Mouse (Mus musculus) kidney, embryonic 15.5 days (tissue): ENCODE results near the gene Smug1. TPM values are rescaled to one million over a fixed set of nuclear protein-coding genes. Genes with fewer than 3 reads are reported as not detected.

ENCODE experiments used
- ATAC-seq: fragments of 200-750 bp; cut with Nextera tagmentation; replicated peaks from 2 replicates; pipeline ENCODE4 v1.8.0; 2017; ENCODE audit warnings: moderate TSS enrichment; ENCODE audit not compliant: low FRiP score
- H3K27ac ChIP-seq: fragments of 300-500 bp; sonication (generic); 2 replicates; pipeline ENCODE4 v1.5.1; 2015; ENCODE audit warnings: mild to moderate bottlenecking, inconsistent platforms
- H3K27me3 ChIP-seq: fragments of 300-500 bp; sonication (generic); 2 replicates; pipeline ENCODE4 v1.6.1; 2015; ENCODE audit warnings: inconsistent platforms
- H3K36me3 ChIP-seq: fragments of 300-500 bp; sonication (generic); 2 replicates; pipeline ENCODE4 v1.6.1; 2015; ENCODE audit warnings: inconsistent platforms
- H3K4me1 ChIP-seq: fragments of 300-500 bp; sonication (generic); 2 replicates; pipeline ENCODE4 v1.6.1; 2015; ENCODE audit warnings: inconsistent platforms
- H3K4me2 ChIP-seq: fragments of 300-500 bp; sonication (generic); 2 replicates; pipeline ENCODE4 v1.6.1; 2015; ENCODE audit warnings: moderate library complexity, mild to moderate bottlenecking, inconsistent platforms
- H3K4me3 ChIP-seq: fragments of 300-500 bp; sonication (generic); replicated peaks from 2 replicates; pipeline ENCODE4 v1.5.1; 2015; ENCODE audit warnings: mild to moderate bottlenecking, inconsistent platforms
- H3K9ac ChIP-seq: fragments of 300-500 bp; sonication (generic); 2 replicates; pipeline ENCODE4 v1.6.1; 2015; ENCODE audit warnings: mild to moderate bottlenecking, inconsistent platforms
- H3K9me3 ChIP-seq: fragments of 300-500 bp; sonication (generic); replicated peaks from 2 replicates; pipeline ENCODE4 v1.6.1; 2016; ENCODE audit warnings: inconsistent platforms
- WGBS: fragments of 180-500 bp; shearing (Covaris S2); methylation state at CpG from one replicate; pipeline ENCODE4 v1.1.7; 2015; ENCODE audit warnings: mixed read lengths; 5-methylcytosine and 5-hydroxymethylcytosine counted together
- polyA plus RNA-seq: library from polyadenylated mRNA; unstranded; fragments of >200 nt; fragmentation: Nextera tagmentation; extraction: Ambion mirVana; gene quantifications from 2 replicates; pipeline ENCODE4 v1.2.1, GENCODE M21; 2015

The Smug1 gene
- polyA plus RNA-seq, 1 experiment from 2014 or later, result 18.0 TPM

- Histone ChIP-seq H3K9me3 (no peaks in the 10 kb centered on the region), H3K27ac (no peak overlapping the region), H3K27me3 (peaks cover 91% of the 10 kb centered on the region), H3K9ac (no peak overlapping the region), H3K4me3 (no peak overlapping the region), H3K4me2 (no peak overlapping the region), H3K4me1 (peaks cover 68% of the 10 kb centered on the region), H3K36me3 (no peaks in the 10 kb centered on the region)
- ATAC-seq, result 0 out of 2 replicates have a peak, but pooled peaks have one; percentile 11
- WGBS, result 6% methylated on average over 10 of the region's 10 CpGs
Measured at GRCm38 (mm10) chr15:103172537-103172936, 5.6 kb upstream of the Smug1 start.

DNA sequence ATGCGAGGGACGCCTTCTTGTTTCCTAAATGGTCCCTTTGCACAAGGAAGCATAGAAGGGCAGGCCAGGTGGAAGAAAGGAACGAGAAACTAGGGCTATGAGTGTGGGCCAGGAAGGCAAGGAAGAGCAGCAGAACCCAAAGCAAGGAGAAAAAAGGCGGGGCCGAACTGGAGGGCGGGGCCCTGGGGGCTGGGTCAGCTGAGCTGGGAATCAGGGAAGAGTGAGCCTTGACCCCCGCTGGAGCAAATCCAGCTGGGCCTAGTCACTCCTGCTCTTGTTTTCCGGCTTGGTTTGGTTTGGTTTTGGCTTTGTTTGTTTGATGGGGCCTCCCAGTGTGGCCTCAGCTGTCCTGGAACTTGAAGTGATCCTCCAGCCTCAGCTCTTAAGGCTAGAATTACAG lies 4.4 kb upstream of the Smug1 start:
- no peak overlapping the region for H3K4me3 ChIP-seq
- H3K36me3 ChIP-seq, result no peaks in the 10 kb centered on the region
- 11% methylated on average over 8 of the region's 8 CpGs for WGBS
- peaks cover 100% of the 10 kb centered on the region for H3K27me3 ChIP-seq
- H3K4me2 ChIP-seq, result peak overlapping the region; percentile 31
- peak; percentile 22; the same call in 1 of the 2 replicates for ATAC-seq
- H3K27ac ChIP-seq, result peak overlapping the region; percentile 71
- H3K9ac ChIP-seq, result no peak overlapping the region; the same call in 1 of the 2 replicates
- H3K9me3 ChIP-seq, result no peaks in the 10 kb centered on the region
- peaks cover 64% of the 10 kb centered on the region for H3K4me1 ChIP-seq

DNA sequence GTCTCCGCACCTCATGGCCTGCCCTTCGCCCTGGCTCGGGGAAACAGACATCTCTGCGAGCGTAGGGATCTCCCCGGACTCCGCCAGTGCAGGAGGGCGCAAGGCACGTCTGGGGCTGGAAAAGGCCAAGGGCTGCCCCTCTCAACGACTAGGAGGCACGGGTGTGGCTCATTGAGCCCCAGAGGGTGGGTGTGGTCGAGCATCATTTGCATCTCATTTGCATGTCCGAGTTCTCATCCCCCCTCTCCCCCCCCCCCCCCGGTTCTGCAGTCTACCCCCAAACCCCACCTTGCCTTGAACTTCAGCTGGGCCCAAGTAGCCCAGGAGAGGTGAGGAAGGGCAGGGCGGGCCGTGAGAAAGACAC lies 3.4 kb upstream of the Smug1 start:
- no peak for ATAC-seq
- 15% methylated on average over 15 of the region's 16 CpGs for whole genome bisulfite sequencing
- H3K27ac ChIP-seq, result peak overlapping the region; percentile 82

DNA sequence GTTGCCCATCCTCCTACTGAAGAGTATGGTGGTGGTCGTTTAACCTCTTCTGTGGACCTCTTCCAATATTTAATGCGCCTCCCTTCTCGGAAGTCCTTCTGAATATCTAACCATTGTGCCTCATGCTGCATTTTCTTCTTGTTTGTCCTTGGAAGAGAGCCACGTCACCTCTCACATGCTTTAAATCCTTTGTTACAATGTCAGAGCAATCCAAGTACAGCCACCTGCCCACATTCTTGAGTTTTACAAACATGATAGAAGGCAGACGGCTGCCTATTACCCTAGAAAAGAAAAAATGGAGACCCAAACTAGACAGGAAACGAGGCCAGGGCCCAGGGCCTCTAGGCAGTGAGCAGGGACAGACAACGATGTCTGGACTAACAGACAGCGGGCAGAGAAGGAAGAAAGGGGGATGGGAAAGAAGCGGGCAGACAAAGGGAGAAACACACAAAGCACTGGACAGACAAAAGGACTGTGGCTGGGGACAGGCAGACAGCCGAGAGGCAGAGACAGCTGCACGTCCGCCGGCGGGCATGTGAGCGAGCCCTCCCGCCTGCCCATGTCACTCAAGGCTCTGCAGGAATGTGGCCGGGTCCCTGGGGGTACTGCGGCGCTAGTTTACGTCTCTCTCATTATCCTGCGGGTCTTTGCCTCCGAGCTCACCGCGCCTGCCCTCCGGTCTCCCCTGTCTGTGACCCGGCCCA lies 2.9 kb upstream of the Smug1 start:
- H3K27me3 ChIP-seq, result peaks cover 92% of the 10 kb centered on the region
- H3K27ac ChIP-seq, result peak overlapping the region; percentile 82
- ATAC-seq, result no peak
- H3K4me2 ChIP-seq, result peak overlapping the region; percentile 94
- 4% methylated on average over 26 of the region's 26 CpGs for WGBS
- H3K9ac ChIP-seq, result peak overlapping the region; percentile 52
- H3K9me3 ChIP-seq, result no peaks in the 10 kb centered on the region
- H3K4me3 ChIP-seq, result peak overlapping the region; percentile 54
- H3K4me1 ChIP-seq, result peaks cover 70% of the 10 kb centered on the region
- H3K36me3 ChIP-seq, result no peaks in the 10 kb centered on the region

More for the DNA sequence above, 3.4 kb upstream of the Smug1 start:
- peak overlapping the region; percentile 94 for H3K4me2 ChIP-seq
- no peaks in the 10 kb centered on the region for H3K9me3 ChIP-seq
- H3K27me3 ChIP-seq, result peaks cover 98% of the 10 kb centered on the region
- H3K4me3 ChIP-seq, result peak overlapping the region; percentile 54
- no peaks in the 10 kb centered on the region for H3K36me3 ChIP-seq
- H3K9ac ChIP-seq, result peak overlapping the region; percentile 52; the same call in 1 of the 2 replicates
- H3K4me1 ChIP-seq, result peaks cover 67% of the 10 kb centered on the region

GRCm38 (mm10) chr15:103168801-103169611 lies 2.1 kb upstream of the Smug1 start:
- Histone ChIP-seq H3K9me3 (no peaks in the 10 kb centered on the region), H3K27ac (peak overlapping the region; percentile 82), H3K4me2 (peak overlapping the region; percentile 94), H3K36me3 (no peaks in the 10 kb centered on the region), H3K4me3 (peak overlapping the region; percentile 54), H3K27me3 (peaks cover 85% of the 10 kb centered on the region), H3K4me1 (peaks cover 66% of the 10 kb centered on the region), H3K9ac (peak overlapping the region; percentile 52)
- whole genome bisulfite sequencing, result under 1% methylated on average over 60 of the region's 63 CpGs
- peak; percentile 12; the same call in 1 of the 2 replicates for ATAC-seq

GRCm38 (mm10) chr15:103167786-103168185 lies 894 bp upstream of the Smug1 start:
- Histone ChIP-seq H3K27me3 (peaks cover 73% of the 10 kb centered on the region), H3K4me3 (no peak overlapping the region), H3K9me3 (no peaks in the 10 kb centered on the region), H3K4me2 (no peak overlapping the region), H3K4me1 (peaks cover 72% of the 10 kb centered on the region), H3K36me3 (no peaks in the 10 kb centered on the region), H3K27ac (peak overlapping the region; percentile 82), H3K9ac (no peak overlapping the region)
- 24% methylated on average over 3 of the region's 3 CpGs for WGBS
- ATAC-seq, result no peak

DNA sequence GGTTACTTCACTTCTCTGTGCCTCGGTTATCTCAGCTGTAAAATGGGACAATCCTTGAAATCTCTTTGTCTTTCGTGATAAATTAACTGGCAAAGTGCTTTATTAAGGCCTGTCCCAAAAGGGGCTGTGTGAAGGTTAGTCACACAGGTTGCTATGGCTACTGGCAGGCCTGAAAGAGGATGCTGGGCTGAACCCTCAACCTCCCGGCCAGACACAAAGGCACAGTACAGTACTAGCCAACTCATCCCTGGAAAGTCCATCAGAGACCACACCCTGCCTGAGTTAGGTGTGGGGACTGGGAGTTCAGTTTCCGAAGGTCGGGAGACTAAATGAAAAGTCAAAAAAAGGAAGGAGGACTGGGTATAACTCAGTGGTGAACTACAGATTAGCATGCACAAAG lies 968 bp downstream of the Smug1 start:
- no peak for ATAC-seq
- H3K9ac ChIP-seq, result no peak overlapping the region
- WGBS, result 42% methylated on average over 5 of the region's 5 CpGs
- H3K4me2 ChIP-seq, result no peak overlapping the region
- H3K36me3 ChIP-seq, result no peaks in the 10 kb centered on the region
- H3K27ac ChIP-seq, result no peak overlapping the region
- peaks cover 54% of the 10 kb centered on the region for H3K27me3 ChIP-seq
- H3K4me1 ChIP-seq, result peaks cover 58% of the 10 kb centered on the region
- no peak overlapping the region for H3K4me3 ChIP-seq
- H3K9me3 ChIP-seq, result no peaks in the 10 kb centered on the region

- peaks cover 49% of the 10 kb centered on the region for H3K27me3 ChIP-seq
- H3K4me2 ChIP-seq, result peak overlapping the region; percentile 32; the same call in 1 of the 2 replicates
- peak; percentile 28; the same call in 1 of the 2 replicates for ATAC-seq
- H3K4me3 ChIP-seq, result no peak overlapping the region
- H3K36me3 ChIP-seq, result no peaks in the 10 kb centered on the region
- H3K27ac ChIP-seq, result no peak overlapping the region
- peaks cover 53% of the 10 kb centered on the region for H3K4me1 ChIP-seq
- H3K9ac ChIP-seq, result no peak overlapping the region
- WGBS, result under 1% methylated on average over 13 of the region's 13 CpGs
- H3K9me3 ChIP-seq, result no peaks in the 10 kb centered on the region
Measured at GRCm38 (mm10) chr15:103165379-103165778, 1.5 kb downstream of the Smug1 start.

DNA sequence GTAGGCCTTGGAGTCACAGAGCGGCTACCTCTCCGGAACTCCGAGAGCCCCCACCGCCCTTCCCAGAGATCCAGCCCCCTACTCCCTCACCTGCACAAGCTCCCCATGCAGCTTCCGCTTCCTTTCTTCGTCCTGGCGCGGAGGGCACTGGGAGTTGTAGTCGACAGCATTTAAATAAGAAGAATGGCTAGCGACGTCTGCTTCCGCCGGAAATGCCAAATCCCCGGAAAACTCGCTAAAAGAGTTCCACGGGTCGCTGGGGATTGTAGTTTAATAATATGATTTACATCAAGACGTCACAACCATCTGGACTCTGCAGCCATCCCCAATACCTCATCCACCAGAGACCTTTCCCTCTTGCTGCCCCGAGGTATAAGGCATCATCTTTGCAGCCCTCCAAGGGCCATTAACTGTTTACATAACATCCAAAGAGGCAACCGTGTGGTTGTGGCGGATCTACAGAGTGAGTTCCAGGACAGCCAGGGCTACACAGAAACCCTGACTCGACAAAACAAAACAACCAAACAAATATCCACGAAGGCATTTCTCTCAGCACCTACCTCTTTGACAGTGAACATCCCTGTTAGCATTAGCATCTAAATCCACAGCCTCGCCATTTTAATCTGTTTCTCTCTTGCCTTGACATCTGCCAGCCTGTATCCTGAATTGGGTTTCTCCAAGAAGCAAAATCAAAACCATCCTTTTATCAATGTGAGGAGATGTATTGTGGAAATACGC lies 3.5 kb downstream of the Smug1 start:
- WGBS, result 10% methylated on average over 25 of the region's 25 CpGs

GRCm38 (mm10) chr15:103157585-103157984 lies 9.3 kb downstream of the Smug1 start:
- peaks cover 17% of the 10 kb centered on the region; the same call in 1 of the 2 replicates for H3K36me3 ChIP-seq
- no peak for ATAC-seq
- 82% methylated on average over 10 of the region's 10 CpGs for WGBS
- H3K9me3 ChIP-seq, result no peaks in the 10 kb centered on the region
- no peak overlapping the region for H3K27ac ChIP-seq
- H3K9ac ChIP-seq, result no peak overlapping the region
- H3K27me3 ChIP-seq, result peaks cover 15% of the 10 kb centered on the region
- H3K4me3 ChIP-seq, result no peak overlapping the region
- H3K4me2 ChIP-seq, result no peak overlapping the region
- H3K4me1 ChIP-seq, result peaks cover 22% of the 10 kb centered on the region

More for the DNA sequence above, 3.5 kb downstream of the Smug1 start:
- peak overlapping the region; percentile 64 for H3K27ac ChIP-seq
- H3K9me3 ChIP-seq, result no peaks in the 10 kb centered on the region
- ATAC-seq, result peak; percentile 82
- no peaks in the 10 kb centered on the region for H3K36me3 ChIP-seq
- H3K27me3 ChIP-seq, result peaks cover 28% of the 10 kb centered on the region
- H3K9ac ChIP-seq, result peak overlapping the region; percentile 60
- H3K4me1 ChIP-seq, result peaks cover 32% of the 10 kb centered on the region
- H3K4me3 ChIP-seq, result peak overlapping the region; percentile 80
- H3K4me2 ChIP-seq, result peak overlapping the region; percentile 61

- peaks cover 15% of the 10 kb centered on the region for H3K27me3 ChIP-seq
- H3K4me3 ChIP-seq, result no peak overlapping the region
- no peaks in the 10 kb centered on the region for H3K9me3 ChIP-seq
- peaks cover 17% of the 10 kb centered on the region; the same call in 1 of the 2 replicates for H3K36me3 ChIP-seq
- H3K9ac ChIP-seq, result no peak overlapping the region
- ATAC-seq, result no peak
- H3K4me1 ChIP-seq, result peaks cover 20% of the 10 kb centered on the region
- H3K4me2 ChIP-seq, result no peak overlapping the region
- WGBS, result 43% methylated on average over 7 of the region's 7 CpGs
- no peak overlapping the region for H3K27ac ChIP-seq
Measured at GRCm38 (mm10) chr15:103156890-103157289, 10.0 kb downstream of the Smug1 start.
